Mouse (Mus musculus) forebrain, embryonic 12.5 days (tissue): ENCODE data around the gene Nlrp2. TPM values are rescaled to one million over a fixed set of nuclear protein-coding genes. Genes with fewer than 3 reads are reported as not detected.

Source experiments
- ATAC-seq: fragments of 200-750 bp; cut with Nextera tagmentation; 2 replicates; pipeline ENCODE4 v1.8.0; 2017; ENCODE audit warnings: moderate TSS enrichment; ENCODE audit not compliant: low FRiP score
- H3K27ac ChIP-seq: fragments of 300-500 bp; sonication (generic); 2 replicates; pipeline ENCODE4 v1.5.1; 2016; ENCODE audit warnings: mild to moderate bottlenecking
- H3K27me3 ChIP-seq: fragments of 300-500 bp; sonication (generic); 2 replicates; pipeline ENCODE4 v1.6.1; 2016; ENCODE audit warnings: mild to moderate bottlenecking
- H3K36me3 ChIP-seq: fragments of 300-500 bp; sonication (generic); replicated peaks from 2 replicates; pipeline ENCODE4 v1.6.1; 2016; ENCODE audit warnings: mild to moderate bottlenecking
- H3K4me1 ChIP-seq: fragments of 300-500 bp; sonication (generic); 2 replicates; pipeline ENCODE4 v1.6.1; 2016
- H3K4me2 ChIP-seq: fragments of 300-500 bp; sonication (generic); 2 replicates; pipeline ENCODE4 v1.6.1; 2016; ENCODE audit warnings: mild to moderate bottlenecking, moderate library complexity
- H3K4me3 ChIP-seq: fragments of 300-500 bp; sonication (generic); replicated peaks from 2 replicates; pipeline ENCODE4 v1.5.1; 2016; ENCODE audit warnings: mild to moderate bottlenecking
- H3K9ac ChIP-seq: fragments of 300-500 bp; sonication (generic); 2 replicates; pipeline ENCODE4 v1.6.1; 2016; ENCODE audit warnings: mild to moderate bottlenecking
- H3K9me3 ChIP-seq: fragments of 300-500 bp; sonication (generic); 2 replicates; pipeline ENCODE4 v1.6.1; 2016
- WGBS: fragments of 180-500 bp; shearing (Covaris S2); methylation state at CpG from one replicate; pipeline ENCODE4 v1.1.7; 2016; 5-methylcytosine and 5-hydroxymethylcytosine counted together
- polyA plus RNA-seq: library from polyadenylated mRNA; unstranded; fragments of >200 nt; fragmentation: Nextera tagmentation; extraction: Ambion mirVana; gene quantifications from 2 replicates; pipeline ENCODE4 v1.2.1, GENCODE M21; 2016

The Nlrp2 gene
- not detected in 2 replicates for polyA plus RNA-seq

GRCm38 (mm10) chr7:5350935-5351334 lies at the start of gene Nlrp2:
Gene Nlrp2, minus strand, starts transcription at chr7:5351035.
- no peak within 1 kb of the TSS for H3K4me3 ChIP-seq
- H3K27ac ChIP-seq, result no peak within 1 kb of the TSS
- no peaks in the 10 kb centered on the region for H3K36me3 ChIP-seq
- H3K4me2 ChIP-seq, result no peak within 1 kb of the TSS
- H3K4me1 ChIP-seq, result no peaks in the 10 kb centered on the region
- peaks cover 44% of the 10 kb centered on the region for H3K9me3 ChIP-seq
- WGBS, result 84% methylated on average over 4 of the region's 4 CpGs
- H3K27me3 ChIP-seq, result no peaks in the 10 kb centered on the region
- no peak within 1 kb of the TSS for H3K9ac ChIP-seq
- ATAC-seq, result no peak

GRCm38 (mm10) chr7:5366724-5367123 lies 15.9 kb upstream of the Nlrp2 start:
- H3K27me3 ChIP-seq, result no peaks in the 10 kb centered on the region
- peaks cover 45% of the 10 kb centered on the region for H3K9me3 ChIP-seq
- no peaks in the 10 kb centered on the region for H3K36me3 ChIP-seq
- no peak overlapping the region for H3K27ac ChIP-seq
- WGBS, result 83% methylated on average over 2 of the region's 2 CpGs
- H3K4me1 ChIP-seq, result no peaks in the 10 kb centered on the region
- no peak overlapping the region for H3K4me3 ChIP-seq
- ATAC-seq, result no peak
- no peak overlapping the region for H3K9ac ChIP-seq
- no peak overlapping the region for H3K4me2 ChIP-seq

GRCm38 (mm10) chr7:5363599-5363998 lies 12.8 kb upstream of the Nlrp2 start:
- Histone ChIP-seq H3K27me3 (no peaks in the 10 kb centered on the region), H3K4me1 (no peaks in the 10 kb centered on the region), H3K4me2 (no peak overlapping the region), H3K9ac (no peak overlapping the region), H3K27ac (no peak overlapping the region), H3K36me3 (no peaks in the 10 kb centered on the region), H3K9me3 (peaks cover 64% of the 10 kb centered on the region), H3K4me3 (no peak overlapping the region)
- no peak for ATAC-seq
- WGBS, result 94% methylated on average over 5 of the region's 5 CpGs

GRCm38 (mm10) chr7:5350237-5350636 lies 598 bp downstream of the Nlrp2 start, which contains the start of gene Gm5065:
Gene Gm5065, plus strand, starts transcription at chr7:5350537.
- no peaks in the 10 kb centered on the region for H3K4me1 ChIP-seq
- H3K9ac ChIP-seq, result no peak within 1 kb of the TSS
- 69% methylated on average over 1 of the region's 1 CpGs for WGBS
- peaks cover 42% of the 10 kb centered on the region for H3K9me3 ChIP-seq
- H3K27me3 ChIP-seq, result no peaks in the 10 kb centered on the region
- no peak within 1 kb of the TSS for H3K4me3 ChIP-seq
- no peak within 1 kb of the TSS for H3K4me2 ChIP-seq
- H3K27ac ChIP-seq, result no peak within 1 kb of the TSS
- no peaks in the 10 kb centered on the region for H3K36me3 ChIP-seq
- no peak for ATAC-seq

- Histone ChIP-seq H3K9ac (no peak overlapping the region), H3K4me2 (no peak overlapping the region), H3K36me3 (no peaks in the 10 kb centered on the region), H3K27me3 (no peaks in the 10 kb centered on the region), H3K9me3 (peaks cover 15% of the 10 kb centered on the region), H3K4me1 (no peaks in the 10 kb centered on the region), H3K4me3 (no peak overlapping the region), H3K27ac (no peak overlapping the region)
- 68% methylated on average over 1 of the region's 1 CpGs for WGBS
- no peak for ATAC-seq
Measured at GRCm38 (mm10) chr7:5327511-5327910, 23.3 kb downstream of the Nlrp2 start.

GRCm38 (mm10) chr7:5288281-5288680 lies 62.6 kb downstream of the Nlrp2 start:
- no peak for ATAC-seq

GRCm38 (mm10) chr7:5263051-5263450 lies 87.8 kb downstream of the Nlrp2 start:
- no peaks in the 10 kb centered on the region for H3K4me1 ChIP-seq
- H3K4me2 ChIP-seq, result no peak overlapping the region
- no peak for ATAC-seq
- H3K4me3 ChIP-seq, result no peak overlapping the region
- WGBS, result 90% methylated on average over 3 of the region's 3 CpGs
- H3K9ac ChIP-seq, result no peak overlapping the region
- H3K27ac ChIP-seq, result no peak overlapping the region
- H3K9me3 ChIP-seq, result peaks cover 33% of the 10 kb centered on the region
- no peaks in the 10 kb centered on the region for H3K36me3 ChIP-seq
- no peaks in the 10 kb centered on the region for H3K27me3 ChIP-seq

More at GRCm38 (mm10) chr7:5288281-5288680, 62.6 kb downstream of the Nlrp2 start:
- no peak overlapping the region for H3K9ac ChIP-seq
- H3K36me3 ChIP-seq, result no peaks in the 10 kb centered on the region
- no peak overlapping the region for H3K4me3 ChIP-seq
- H3K4me2 ChIP-seq, result no peak overlapping the region
- H3K27ac ChIP-seq, result no peak overlapping the region
- H3K27me3 ChIP-seq, result no peaks in the 10 kb centered on the region
- no peaks in the 10 kb centered on the region for H3K4me1 ChIP-seq
- 63% methylated on average over 1 of the region's 1 CpGs for WGBS
- peaks cover 23% of the 10 kb centered on the region for H3K9me3 ChIP-seq

Other genes starting within 250 kb of the Nlrp2 start
- not detected in 2 replicates for gene Rfpl4, start 234.1 kb downstream of the Nlrp2 start, polyA plus RNA-seq
- 0.40 and 0.51 TPM in 2 replicates for gene Rasl2-9, start 225.1 kb downstream of the Nlrp2 start, polyA plus RNA-seq
- gene Vmn1r55, start 201.4 kb downstream of the Nlrp2 start, polyA plus RNA-seq, result not detected in 2 replicates
- not detected in 2 replicates for gene Vmn1r56, start 154.3 kb downstream of the Nlrp2 start, polyA plus RNA-seq
- gene Vmn1r57, start 132.5 kb downstream of the Nlrp2 start, polyA plus RNA-seq, result not detected in 2 replicates
- gene Gm5065, start 498 bp downstream of the Nlrp2 start, polyA plus RNA-seq, result not detected in 2 replicates
- not detected in 2 replicates for gene Vmn1r58, start 62.4 kb upstream of the Nlrp2 start, polyA plus RNA-seq
- gene Vmn1r59, start 105.7 kb upstream of the Nlrp2 start, polyA plus RNA-seq, result not detected in 2 replicates
- not detected in 2 replicates for gene Vmn2r28, start 142.9 kb upstream of the Nlrp2 start, polyA plus RNA-seq
- not detected in 2 replicates for gene Vmn1r60, start 196.3 kb upstream of the Nlrp2 start, polyA plus RNA-seq